Mouse (Mus musculus) right cerebral cortex, adult 2 months (tissue): Measurements from ENCODE around the gene Ifit3b.
"Not testable (repeated sequence)": the region's sequence is repeated elsewhere in the genome, so short reads cannot be mapped to it uniquely, and the experiment has no call there.

Experiments
- DNase-seq, 2 experiments: peaks; one replicate each; pipeline ENCODE4 v3.0.0; 2021 to 2022; ENCODE audit warnings: low spot score in 2 of 2

Ifit3b gene

GRCm38 (mm10) chr19:34605472-34605871 lies 2.3 kb upstream of the Ifit3b start:
- no peak for DNase-seq

GRCm38 (mm10) chr19:34610118-34610517 lies 2.3 kb downstream of the Ifit3b start:
- not testable (repeated sequence) for DNase-seq

GRCm38 (mm10) chr19:34612243-34613001 lies 4.7 kb downstream of the Ifit3b start:
- not testable (repeated sequence) for DNase-seq

GRCm38 (mm10) chr19:34620871-34621270 lies 13.1 kb downstream of the Ifit3b start:
- no peak for DNase-seq

GRCm38 (mm10) chr19:34623781-34624180 lies 16.0 kb downstream of the Ifit3b start:
- no peak for DNase-seq

DNA sequence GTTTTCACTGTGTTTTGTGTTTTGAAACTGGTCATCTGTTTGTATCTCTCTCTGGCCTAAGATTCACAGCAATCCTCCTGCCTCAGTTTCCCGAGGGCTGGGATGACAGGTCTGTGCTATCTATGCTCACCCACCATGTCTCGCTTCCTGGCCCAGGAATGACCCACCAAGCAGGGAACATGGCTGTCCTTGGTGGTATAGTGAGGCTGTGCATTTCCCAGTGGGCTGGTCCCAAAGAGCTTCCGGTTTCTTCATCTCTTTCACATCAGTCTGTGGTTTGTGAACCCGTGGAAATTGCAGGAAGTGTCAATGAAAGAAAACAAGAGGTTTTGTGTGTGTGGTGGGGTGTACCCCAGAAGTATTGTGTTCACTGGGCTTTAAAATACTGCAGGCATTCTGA lies 16.9 kb downstream of the Ifit3b start:
- DNase-seq, result no peak

DNA sequence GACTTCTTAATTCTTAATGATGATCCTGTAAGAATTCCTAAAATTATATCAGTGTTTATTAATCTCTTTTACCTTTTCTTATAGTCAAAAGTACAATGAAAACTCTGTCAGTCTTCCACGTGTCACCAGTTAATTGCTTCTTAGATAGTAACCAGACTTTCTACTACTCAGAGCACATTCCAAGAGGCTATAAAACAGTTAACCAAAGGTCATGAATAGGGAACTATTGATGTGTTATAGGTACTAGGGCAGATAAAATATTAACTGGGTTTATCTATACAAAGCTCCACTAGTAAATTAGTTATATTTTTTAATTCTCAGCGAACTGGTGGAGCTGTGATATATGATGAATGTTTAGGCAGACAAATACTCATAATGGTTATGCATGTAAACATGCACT lies 19.7 kb downstream of the Ifit3b start:
- DNase-seq, result no peak

GRCm38 (mm10) chr19:34631487-34631886 lies 23.7 kb downstream of the Ifit3b start:
- DNase-seq, result no peak

GRCm38 (mm10) chr19:34633484-34633883 lies 25.7 kb downstream of the Ifit3b start:
- DNase-seq, result no peak

DNA sequence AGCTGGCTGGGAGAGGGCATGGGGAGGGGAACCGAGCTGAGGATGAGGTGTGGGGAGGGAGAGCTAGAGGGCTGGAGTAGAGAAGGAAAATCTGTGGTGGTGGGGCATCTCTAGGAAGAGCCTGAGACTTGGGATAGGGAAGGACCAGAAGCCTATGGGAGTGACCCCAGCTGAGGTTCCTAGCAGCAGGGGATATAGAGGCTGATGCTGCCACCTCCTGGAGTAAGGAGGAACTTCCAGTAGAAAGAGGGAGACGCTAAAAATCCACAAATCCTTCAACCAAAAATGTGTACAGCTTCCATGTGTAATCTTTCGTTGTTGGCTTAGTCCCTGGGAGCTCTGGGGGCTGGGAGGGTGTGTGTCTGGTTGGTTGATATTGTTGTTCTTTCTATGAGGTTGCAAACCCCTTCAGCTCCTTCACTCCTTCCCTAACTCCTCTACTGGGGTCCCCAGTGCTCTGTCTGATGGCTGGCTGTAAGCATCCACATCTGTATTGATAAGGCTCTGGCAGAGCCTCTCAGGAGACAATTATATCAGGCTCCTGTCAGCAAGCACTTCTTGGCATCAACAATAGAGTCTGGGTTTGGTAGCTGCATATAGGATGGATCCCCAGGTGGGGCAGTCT lies 29.3 kb downstream of the Ifit3b start:
- DNase-seq, result peak; percentile 60 to 69

DNA sequence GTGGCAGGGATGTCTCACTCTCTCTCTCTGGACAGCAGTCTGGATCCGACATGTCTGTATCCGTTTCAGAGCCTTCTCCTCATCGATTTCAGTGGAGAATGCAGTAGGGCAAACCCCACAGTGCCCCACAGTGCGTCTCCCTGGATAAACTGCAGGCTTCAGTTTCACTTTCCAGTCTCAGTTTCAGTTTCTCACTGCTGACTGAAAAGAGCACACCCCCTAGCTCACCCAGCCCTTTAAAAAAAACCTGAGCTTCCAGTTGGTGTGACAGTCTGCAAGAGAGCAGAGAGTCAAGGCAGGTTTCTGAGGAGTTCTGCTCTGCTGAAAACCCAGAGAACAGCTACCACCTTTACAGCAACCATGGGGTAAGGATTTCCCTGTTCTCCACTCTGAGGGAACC lies 32.9 kb downstream of the Ifit3b start, which contains the start of the genes Ifit1bl2 and Ifit1:
TSS of gene Ifit1bl2 (minus strand) at position 121 of the 400 bp plus-strand sequence.
TSS of gene Ifit1 (plus strand) at position 249 of the 400 bp plus-strand sequence.
- DNase-seq, result no peak

DNA sequence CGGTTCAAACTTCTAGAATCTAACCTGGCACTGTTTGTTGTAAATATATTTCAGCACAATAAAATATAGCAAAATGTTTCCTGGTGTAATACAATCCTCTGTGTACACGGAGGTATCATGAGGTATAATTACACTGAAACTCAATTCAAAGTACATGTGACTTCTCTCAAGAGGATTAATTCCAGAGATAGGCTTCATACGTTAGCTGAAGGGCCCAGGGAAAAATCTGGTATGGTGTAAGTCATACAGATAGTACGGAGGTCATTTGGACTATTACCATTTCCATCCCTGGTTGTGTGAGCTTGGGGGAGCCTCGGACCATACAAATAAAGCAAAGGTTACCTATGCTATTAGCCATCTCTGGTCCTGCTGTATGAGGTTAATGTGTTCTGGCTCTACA lies 34.8 kb downstream of the Ifit3b start:
- DNase-seq, result no peak

GRCm38 (mm10) chr19:34647630-34648029 lies 39.9 kb downstream of the Ifit3b start:
- DNase-seq, result not testable (repeated sequence)

- no peak for DNase-seq
Measured at GRCm38 (mm10) chr19:34650276-34650675, 42.5 kb downstream of the Ifit3b start.

DNA sequence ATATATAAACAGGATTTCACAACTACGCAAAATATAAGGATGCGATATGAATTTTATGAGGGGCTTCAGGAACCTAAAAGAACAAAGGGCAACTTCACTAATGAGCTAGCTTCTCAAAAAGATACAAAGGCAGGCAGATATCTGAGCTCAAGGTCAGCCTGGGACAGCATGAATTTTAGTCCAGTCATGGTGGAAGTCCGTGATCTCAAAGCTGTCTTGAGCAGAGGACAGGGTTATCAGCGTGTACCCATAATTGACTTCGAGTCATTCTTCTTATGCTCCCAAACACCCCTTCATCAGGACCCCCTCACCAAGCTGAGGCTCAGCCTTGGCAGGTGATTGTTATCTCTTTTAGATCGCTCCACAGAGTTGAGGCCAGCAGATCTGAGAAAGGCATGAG lies 43.2 kb downstream of the Ifit3b start:
- no peak for DNase-seq

DNA sequence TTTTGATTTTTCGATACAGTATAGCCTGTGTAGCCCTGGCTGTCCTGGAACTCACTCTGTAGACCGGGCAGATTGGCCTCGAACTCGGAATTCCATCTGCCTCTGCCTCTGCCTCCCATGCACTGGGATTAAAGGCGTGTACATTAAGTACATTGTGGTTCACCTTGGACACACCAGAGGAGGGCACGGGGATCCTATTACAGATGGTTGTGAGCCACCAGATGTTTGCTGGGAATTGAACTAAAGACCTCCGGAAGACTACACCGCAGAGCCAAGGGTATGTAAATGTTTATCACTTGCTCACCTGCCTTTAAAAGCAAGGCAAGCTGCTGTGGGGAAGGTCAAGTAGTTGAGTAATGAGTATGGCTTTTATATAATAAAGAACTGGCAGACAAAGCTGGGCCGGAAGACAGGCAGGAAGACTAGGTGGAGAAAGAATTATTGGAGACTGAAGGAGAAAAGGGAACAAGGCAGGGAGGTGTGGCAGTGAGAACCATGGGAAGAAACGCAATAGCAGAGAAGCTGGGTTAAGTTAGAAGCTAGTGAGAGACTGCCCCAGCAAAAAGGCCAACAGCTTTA lies 47.5 kb downstream of the Ifit3b start:
- DNase-seq, result no peak

- no peak for DNase-seq
Measured at GRCm38 (mm10) chr19:34656511-34657298, 48.9 kb downstream of the Ifit3b start.

- DNase-seq, result peak; percentile 34 to 61
Measured at GRCm38 (mm10) chr19:34662067-34662507, 54.3 kb downstream of the Ifit3b start.

- no peak for DNase-seq
Measured at GRCm38 (mm10) chr19:34662740-34663139, 55.0 kb downstream of the Ifit3b start.
